Mouse (Mus musculus) liver, embryonic 14.5 days (tissue): ENCODE data around the gene Nup50. TPM values are rescaled to one million over a fixed set of nuclear protein-coding genes. Genes with fewer than 3 reads are reported as not detected.

Experiments
- ATAC-seq: fragments of 200-750 bp; cut with Nextera tagmentation; 2 replicates; pipeline ENCODE4 v1.8.0; 2017; ENCODE audit warnings: moderate number of reproducible peaks, mild to moderate bottlenecking, moderate library complexity; ENCODE audit not compliant: insufficient read depth
- DNase-seq, 3 experiments: peaks; one replicate each; pipeline ENCODE4 v3.0.0-alpha.2; 2012 to 2013; ENCODE audit warnings: low read depth in 3 of 3, low spot score in 3 of 3
- H3K27ac ChIP-seq: fragments of 300-500 bp; sonication (generic); 2 replicates; pipeline ENCODE4 v1.5.1; 2014; ENCODE audit warnings: moderate library complexity, mild to moderate bottlenecking, control low read depth, inconsistent platforms
- H3K27me3 ChIP-seq: fragments of 300-500 bp; sonication (generic); 2 replicates; pipeline ENCODE4 v1.6.1; 2014; ENCODE audit warnings: mild to moderate bottlenecking, low read length, moderate library complexity; ENCODE audit not compliant: control insufficient read depth, insufficient read depth
- H3K36me3 ChIP-seq: fragments of 300-500 bp; sonication (generic); replicated peaks from 2 replicates; pipeline ENCODE4 v1.6.1; 2014; ENCODE audit warnings: low read depth; ENCODE audit not compliant: control insufficient read depth, insufficient read depth
- H3K4me1 ChIP-seq, 2 experiments: fragments of 200-500 bp in 1 of 2; fragments of 300-500 bp in 1 of 2; sonication (generic) in 1 of 2; replicated peaks; 2 replicates each; pipeline ENCODE4 v1.6.1; 2012 to 2014; ENCODE audit warnings: antibody characterized with exemption in 1 of 2, inconsistent platforms in 1 of 2, low read length in 1 of 2; ENCODE audit not compliant: control insufficient read depth in 2 of 2, insufficient read depth in 2 of 2
- H3K4me2 ChIP-seq: fragments of 300-500 bp; sonication (generic); 2 replicates; pipeline ENCODE4 v1.6.1; 2014; ENCODE audit warnings: low read depth, mild to moderate bottlenecking, control low read depth, moderate library complexity
- H3K4me3 ChIP-seq, 2 experiments: fragments of 200-500 bp in 1 of 2; fragments of 300-500 bp in 1 of 2; sonication (generic) in 1 of 2; 2 replicates each; pipeline ENCODE4 v1.5.1; 2012 to 2014; ENCODE audit warnings: low read depth in 2 of 2, low read length in 2 of 2, mild to moderate bottlenecking in 2 of 2, control low read depth in 1 of 2, inconsistent platforms in 1 of 2, moderate library complexity in 1 of 2; ENCODE audit not compliant: insufficient read depth in 1 of 2
- H3K9ac ChIP-seq: fragments of 300-500 bp; sonication (generic); replicated peaks from 2 replicates; pipeline ENCODE4 v1.6.1; 2014; ENCODE audit warnings: mild to moderate bottlenecking, control low read depth, moderate library complexity
- H3K9me3 ChIP-seq: fragments of 300-500 bp; sonication (generic); 2 replicates; pipeline ENCODE4 v1.6.1; 2016; ENCODE audit warnings: low read length, mixed read lengths; ENCODE audit not compliant: control insufficient read depth
- CTCF ChIP-seq: IDR thresholded peaks from 2 replicates; pipeline ENCODE4 v1.5.1; 2016; ENCODE audit warnings: antibody characterized with exemption, low read depth, control low read depth
- EP300 ChIP-seq: IDR thresholded peaks from 2 replicates; pipeline ENCODE4 v1.6.1; 2016; ENCODE audit warnings: antibody characterized with exemption, low read depth
- WGBS: fragments of 180-500 bp; shearing (Covaris S2); extraction: QIAGEN DNeasy Blood & Tissue Kit; methylation state at CpG from one replicate; pipeline ENCODE4 v1.1.7; 2014; ENCODE audit not compliant: insufficient replicate concordance; 5-methylcytosine and 5-hydroxymethylcytosine counted together
- microRNA-seq: library from miRNA; unstranded; fragments of <30 nt; microRNA quantifications from one replicate; pipeline ENCODE4, GENCODE M21; 2016
- polyA plus RNA-seq, 2 experiments: library from polyadenylated mRNA; depleted of rRNA in 1 of 2; stranded (reverse) in 1 of 2; unstranded in 1 of 2; fragments of >200 nt; fragmentation: Nextera tagmentation in 1 of 2; extraction: Ambion mirVana in 1 of 2; gene quantifications; 2 replicates each; pipeline versions ENCODE4 v1.2.1 to v1.2.3; 2012 to 2014

Nup50 gene
- polyA plus RNA-seq, 2 experiments = 11.8 to 22.7 TPM

- H3K4me3 ChIP-seq = peak within 1 kb of the TSS; percentile 54 to 62
- DNase-seq = peak; percentile 82 to 86 (median 86)
- WGBS = 2% methylated on average over 56 of the region's 59 CpGs
- H3K9me3 ChIP-seq = no peaks in the 10 kb centered on the region
- TF ChIP-seq EP300 (no peak), CTCF (no peak)
- ATAC-seq = peak; percentile 91
- peaks cover 0 to 5% of the 10 kb centered on the region in 2 experiments; a peak in 1 of 4 replicates for H3K4me1 ChIP-seq
- no peak within 1 kb of the TSS for H3K27ac ChIP-seq
- H3K9ac ChIP-seq = peak within 1 kb of the TSS; percentile 48
- H3K27me3 ChIP-seq = peaks cover 10% of the 10 kb centered on the region
- H3K36me3 ChIP-seq = no peaks in the 10 kb centered on the region
- H3K4me2 ChIP-seq = peak within 1 kb of the TSS; percentile 80
Measured at GRCm38 (mm10) chr15:84987874-84988825, 64.9 kb downstream of the Nup50 start, which contains the start of gene 5031439G07Rik. TSS of gene 5031439G07Rik (minus strand) at chr15:84988551.

GRCm38 (mm10) chr15:84989098-84989497, 65.9 kb downstream of the Nup50 start:
- H3K36me3 ChIP-seq = no peaks in the 10 kb centered on the region
- H3K27ac ChIP-seq = no peak overlapping the region
- H3K4me1 ChIP-seq = peaks cover 0 to 5% of the 10 kb centered on the region in 2 experiments; a peak in 1 of 4 replicates
- 64% methylated on average over 3 of the region's 3 CpGs for WGBS
- no peak overlapping the region for H3K9ac ChIP-seq
- ATAC-seq (no peak), DNase-seq (no peak)
- TF ChIP-seq EP300 (no peak), CTCF (no peak)
- peaks cover 10% of the 10 kb centered on the region for H3K27me3 ChIP-seq
- no peaks in the 10 kb centered on the region for H3K9me3 ChIP-seq
- H3K4me2 ChIP-seq = no peak overlapping the region
- H3K4me3 ChIP-seq = no peak overlapping the region

GRCm38 (mm10) chr15:84989771-84990170, 66.6 kb downstream of the Nup50 start:
- no peak overlapping the region for H3K9ac ChIP-seq
- peaks cover 0 to 5% of the 10 kb centered on the region in 2 experiments; a peak in 1 of 4 replicates for H3K4me1 ChIP-seq
- H3K27ac ChIP-seq = no peak overlapping the region
- 50% methylated on average over 7 of the region's 7 CpGs for WGBS
- H3K9me3 ChIP-seq = no peaks in the 10 kb centered on the region
- H3K27me3 ChIP-seq = peaks cover 10% of the 10 kb centered on the region
- DNase-seq (no peak), ATAC-seq (no peak)
- no peak overlapping the region for H3K4me3 ChIP-seq
- H3K36me3 ChIP-seq = no peaks in the 10 kb centered on the region
- no peak for TF ChIP-seq EP300
- TF ChIP-seq CTCF = no peak
- no peak overlapping the region for H3K4me2 ChIP-seq

Small RNA genes lying within 50 kb of the gene (microRNA-seq; reads per million reads assigned to microRNA genes)
- 13.1 reads per million, percentile 25 among the genes with 10 or more reads in this experiment for gene Mir1249

Other genes starting within 250 kb of the Nup50 start
- gene Arhgap8, start 203.4 kb upstream of the Nup50 start, polyA plus RNA-seq (2012; rRNA removed) = 0.29 and 0.36 TPM in 2 replicates
- 0.22 and 0.32 TPM in 2 replicates for gene Arhgap8, start 203.4 kb upstream of the Nup50 start, polyA plus RNA-seq (2014; fragmentation: Nextera tagmentation; extraction: Ambion mirVana)
- 0.35 and 0.69 TPM in 2 replicates for gene Phf21b, start 67.4 kb upstream of the Nup50 start, polyA plus RNA-seq (2012; rRNA removed)
- gene Phf21b, start 67.4 kb upstream of the Nup50 start, polyA plus RNA-seq (2014; fragmentation: Nextera tagmentation; extraction: Ambion mirVana) = not detected in 2 replicates
- gene Gm29666, start 3.4 kb upstream of the Nup50 start, polyA plus RNA-seq (2012; rRNA removed) = 0.29 and 0.47 TPM in 2 replicates
- gene Gm29666, start 3.4 kb upstream of the Nup50 start, polyA plus RNA-seq (2014; fragmentation: Nextera tagmentation; extraction: Ambion mirVana) = 0.16 and 0.17 TPM in 2 replicates
- gene 5031439G07Rik, start 65.1 kb downstream of the Nup50 start, polyA plus RNA-seq (2012; rRNA removed) = 1.7 and 1.8 TPM in 2 replicates
- gene 5031439G07Rik, start 65.1 kb downstream of the Nup50 start, polyA plus RNA-seq (2014; fragmentation: Nextera tagmentation; extraction: Ambion mirVana) = 1.2 and 1.4 TPM in 2 replicates
- 0.04 TPM in 1 of 2 replicates, not detected in the other for gene Upk3a, start 93.7 kb downstream of the Nup50 start, polyA plus RNA-seq (2012; rRNA removed)
- 0.13 TPM in 1 of 2 replicates, not detected in the other for gene Upk3a, start 93.7 kb downstream of the Nup50 start, polyA plus RNA-seq (2014; fragmentation: Nextera tagmentation; extraction: Ambion mirVana)
- gene Fam118a, start 105.5 kb downstream of the Nup50 start, polyA plus RNA-seq (2012; rRNA removed) = 1.6 and 2.8 TPM in 2 replicates
- gene Fam118a, start 105.5 kb downstream of the Nup50 start, polyA plus RNA-seq (2014; fragmentation: Nextera tagmentation; extraction: Ambion mirVana) = 5.0 and 5.9 TPM in 2 replicates
- gene Smc1b, start 208.6 kb downstream of the Nup50 start, polyA plus RNA-seq (2012; rRNA removed) = 0.04 and 0.25 TPM in 2 replicates
- 0.25 and 0.43 TPM in 2 replicates for gene Smc1b, start 208.6 kb downstream of the Nup50 start, polyA plus RNA-seq (2014; fragmentation: Nextera tagmentation; extraction: Ambion mirVana)
- gene Ribc2, start 208.7 kb downstream of the Nup50 start, polyA plus RNA-seq (2012; rRNA removed) = not detected in 2 replicates
- not detected in 2 replicates for gene Ribc2, start 208.7 kb downstream of the Nup50 start, polyA plus RNA-seq (2014; fragmentation: Nextera tagmentation; extraction: Ambion mirVana)